Mouse (Mus musculus) ovary, postnatal 10 days (tissue): ENCODE measurements at regions not wholly inside any gene's neighbourhood (a gene's known extent, or its start where the extent isn't known, plus 50 kb on each side); places are given as distances from the start of the nearest gene placed in this dataset.

Experiments
- DNase-seq: peaks from one replicate; pipeline ENCODE4 v3.0.0; 2022; ENCODE audit warnings: low spot score

DNA sequence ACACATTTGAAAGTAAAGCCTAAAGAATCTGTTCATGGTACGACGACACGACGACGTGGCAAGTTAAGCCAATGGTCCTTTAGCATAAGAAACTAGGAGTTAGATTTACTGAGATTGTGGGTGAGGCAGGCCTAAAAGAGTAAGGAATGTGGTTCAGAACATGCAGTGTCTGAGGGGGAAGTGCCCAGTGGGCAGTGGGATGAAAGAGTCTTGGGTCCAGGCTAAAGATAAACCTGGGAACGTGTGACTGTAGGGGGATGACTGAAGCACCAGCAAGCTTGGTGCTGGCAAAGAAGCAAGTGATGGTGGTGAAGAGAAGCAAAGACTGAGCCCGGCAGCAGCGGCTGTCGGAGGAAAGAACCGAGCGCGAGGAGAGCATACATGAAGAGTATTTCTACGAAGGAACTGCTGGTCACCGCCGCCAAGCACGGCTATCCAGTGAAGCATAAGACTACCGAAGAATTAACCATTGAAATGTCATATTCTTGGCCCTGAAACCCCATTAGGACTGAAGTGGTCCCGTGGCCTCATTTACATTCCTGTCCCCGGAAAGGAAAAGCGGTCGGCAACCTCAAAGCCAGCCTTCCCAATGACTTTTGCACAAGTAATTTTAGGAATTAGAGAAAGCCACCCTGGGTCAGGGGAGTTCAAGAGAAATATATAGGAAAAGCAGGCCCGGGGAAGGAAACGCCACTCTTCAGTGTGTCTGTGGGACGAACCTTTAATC, 76.2 kb upstream of the Armc2 start:
- DNase-seq = no peak

GRCm38 (mm10) chr10:42093176-42093759, 75.0 kb upstream of the Armc2 start:
- DNase-seq = no peak

- DNase-seq = no peak
Measured at GRCm38 (mm10) chr10:42092500-42092899, 74.3 kb upstream of the Armc2 start.

DNA sequence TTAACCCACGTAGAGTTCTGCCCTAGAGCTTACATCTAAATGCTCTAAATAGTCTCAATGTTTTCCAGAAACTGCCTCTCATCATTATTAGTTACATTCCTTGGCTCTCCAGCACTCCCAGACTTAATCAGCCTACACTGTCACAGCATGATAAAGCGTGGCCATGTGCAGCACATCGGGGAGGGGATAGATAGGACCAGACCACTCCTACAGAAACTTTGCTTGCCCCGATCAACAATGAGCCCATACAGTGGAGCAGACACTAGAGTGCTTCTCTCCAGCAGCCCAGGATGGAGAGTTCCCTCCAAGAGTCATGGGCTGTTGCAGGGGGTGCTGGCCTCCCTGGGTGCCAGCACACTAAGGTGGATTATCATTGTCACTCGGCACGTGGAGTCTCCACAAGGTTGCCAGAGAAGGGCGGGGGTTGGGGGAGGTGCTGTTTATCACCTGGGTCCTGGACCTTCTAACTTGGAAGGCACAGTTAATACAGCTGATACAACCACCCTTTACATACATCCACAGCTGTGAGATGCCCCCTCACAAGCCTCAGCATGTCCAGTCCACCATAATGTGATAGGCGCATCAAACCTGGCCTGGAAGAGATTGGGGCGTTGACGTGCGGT, 73.4 kb upstream of the Armc2 start:
- DNase-seq = no peak

DNA sequence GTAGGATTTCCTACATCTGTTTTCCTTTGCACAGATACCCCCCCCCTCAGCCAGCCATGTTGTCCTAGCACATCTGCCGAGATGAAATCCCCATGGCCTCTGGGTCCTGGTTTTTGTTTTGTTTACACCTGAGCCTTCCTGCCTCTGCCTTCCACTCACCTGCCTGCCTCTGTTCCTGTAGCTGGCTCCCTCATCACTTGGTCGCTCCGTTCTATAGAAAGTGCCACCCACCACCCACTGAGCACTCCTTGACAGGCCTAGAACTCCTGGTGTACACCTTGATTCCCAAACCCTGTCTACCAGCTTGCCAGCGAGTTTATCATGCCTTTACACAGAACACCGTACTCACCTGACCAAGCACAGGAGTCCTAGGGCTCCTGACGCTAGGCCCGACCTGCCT, 72.6 kb upstream of the Armc2 start:
- no peak for DNase-seq

DNA sequence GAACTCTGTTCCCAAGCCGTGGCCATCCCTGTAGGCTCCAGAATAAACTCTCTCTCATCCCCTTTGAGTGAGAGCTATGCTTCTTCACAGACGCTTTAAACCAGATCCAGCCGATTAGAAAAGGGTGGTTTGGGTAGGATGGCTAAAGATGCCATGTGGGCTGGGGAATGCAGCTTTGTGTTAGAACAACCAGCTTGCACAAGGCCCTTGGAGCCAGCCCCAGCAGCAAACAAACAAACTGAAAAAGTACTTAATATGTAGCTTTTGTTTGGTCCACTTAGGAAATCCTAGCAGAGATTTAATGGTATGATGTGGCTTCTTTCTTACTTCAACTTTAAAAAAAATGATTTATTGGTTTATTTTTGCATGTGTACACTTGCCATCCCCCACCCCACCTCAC, 71.9 kb upstream of the Armc2 start:
- DNase-seq = no peak

DNA sequence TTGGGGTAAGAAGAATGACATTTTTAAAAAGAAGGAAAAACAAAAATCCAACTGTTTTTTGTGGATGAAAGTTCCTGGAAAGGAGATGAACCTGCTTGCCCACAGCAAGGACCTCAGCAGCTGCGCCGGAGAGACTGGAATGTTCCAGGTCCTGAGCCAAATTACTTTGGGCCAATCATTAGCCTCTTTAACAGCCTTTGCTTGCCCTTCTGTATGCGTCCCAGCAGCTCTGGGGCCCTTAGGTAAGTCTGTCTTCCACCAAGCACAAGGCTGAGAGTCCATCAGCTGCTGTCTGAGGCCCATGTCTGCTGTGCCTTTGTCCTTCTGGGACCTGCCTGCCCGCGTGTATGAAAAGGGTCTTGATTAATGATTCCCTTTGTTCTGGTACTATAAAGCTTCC, 71.4 kb upstream of the Armc2 start:
- no peak for DNase-seq

DNA sequence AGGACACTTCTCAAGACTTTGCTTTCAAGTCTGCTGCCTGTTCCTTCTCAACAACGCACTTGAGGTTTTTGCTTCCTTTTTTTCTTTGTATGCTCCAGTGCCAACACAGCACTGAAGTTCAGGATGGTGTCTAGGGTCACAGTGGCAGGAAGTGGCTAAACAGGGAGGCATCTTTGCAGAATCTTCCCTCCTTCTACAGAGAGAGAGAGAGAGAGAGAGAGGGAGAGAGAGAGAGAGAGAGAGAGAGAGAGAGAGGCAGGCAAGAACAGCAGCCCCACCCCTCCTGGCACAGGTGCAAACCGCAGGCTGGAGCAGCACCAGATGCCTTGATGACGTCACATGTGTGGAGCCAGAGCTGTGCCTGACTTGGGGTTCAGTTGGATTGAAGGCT, 71.0 kb upstream of the Armc2 start:
- DNase-seq = peak; percentile 35

DNA sequence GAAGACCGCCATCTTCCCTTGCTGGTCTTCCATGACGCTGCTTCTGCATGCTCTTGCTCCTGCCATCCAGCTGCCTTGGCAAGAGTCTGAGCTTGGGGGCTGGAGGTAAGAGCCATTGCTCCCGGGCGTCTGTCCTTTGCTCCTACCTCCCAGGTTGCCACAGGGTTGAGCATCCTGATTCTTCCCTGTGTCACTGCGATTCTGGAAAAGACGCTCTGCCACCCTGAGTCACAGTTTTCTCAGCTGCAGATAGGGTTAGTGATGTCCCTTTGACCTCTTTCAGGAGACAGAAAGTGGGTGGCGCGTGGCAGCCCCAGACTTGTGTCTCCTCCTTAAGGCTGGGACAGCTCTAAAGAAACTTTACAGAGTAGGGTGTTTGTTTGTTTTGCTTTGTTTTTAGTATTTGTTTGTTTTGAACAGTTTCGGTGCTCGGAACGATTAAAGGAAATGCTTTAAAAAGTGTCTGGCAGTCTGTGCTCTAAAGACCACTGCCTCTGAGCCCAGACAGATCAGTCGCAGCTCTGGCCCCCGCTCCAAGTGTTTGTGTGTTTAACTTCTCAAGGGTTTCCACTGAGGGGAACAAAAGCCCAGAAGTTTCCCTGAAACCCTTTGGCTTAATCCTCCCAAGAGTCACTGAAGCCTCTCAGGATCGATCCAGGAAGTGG, 70.5 kb upstream of the Armc2 start:
- DNase-seq = no peak

- no peak for DNase-seq
Measured at GRCm38 (mm10) chr10:42087906-42088305, 69.7 kb upstream of the Armc2 start.

DNA sequence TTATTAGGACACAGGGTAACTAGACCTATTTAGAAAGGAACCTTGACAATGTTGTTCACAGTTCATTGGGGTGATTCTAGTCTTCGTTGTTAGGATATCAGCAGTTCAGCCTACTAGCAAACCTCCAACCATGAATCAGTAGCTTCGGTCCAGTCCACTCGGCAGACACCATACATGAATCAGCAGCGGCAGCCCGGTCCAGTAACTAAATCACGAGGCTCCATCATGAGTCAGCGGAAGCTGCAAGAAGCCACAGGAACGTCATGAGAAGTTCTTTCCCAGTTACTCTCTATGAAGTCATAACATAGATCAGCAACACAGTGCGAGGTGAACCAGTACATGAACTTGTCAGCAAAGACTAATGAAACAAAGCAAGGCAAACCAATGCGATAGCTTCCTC, 68.4 kb upstream of the Armc2 start:
- DNase-seq = no peak

GRCm38 (mm10) chr10:42085295-42085694, 67.1 kb upstream of the Armc2 start:
- no peak for DNase-seq

- no peak for DNase-seq
Measured at GRCm38 (mm10) chr10:42082227-42082840, 64.1 kb upstream of the Armc2 start.

DNA sequence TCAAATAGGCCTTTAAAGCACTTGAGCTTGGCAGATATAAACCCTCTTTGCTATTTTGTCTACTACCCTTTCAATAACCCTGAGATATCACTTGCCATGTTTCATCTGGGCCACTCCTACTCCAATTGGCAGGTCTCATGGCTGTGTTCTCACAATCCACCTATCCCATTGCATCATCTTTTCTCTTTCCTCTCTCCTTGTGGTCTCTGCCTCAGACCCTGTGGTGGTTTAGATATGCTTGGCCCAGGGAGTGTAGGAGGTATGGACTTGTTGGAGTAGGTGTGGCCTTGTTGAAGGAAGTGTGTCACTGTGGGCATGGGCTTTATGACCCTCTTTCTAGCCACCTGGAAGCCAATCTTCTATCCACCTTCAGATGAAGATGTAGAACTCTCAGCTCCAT, 61.5 kb upstream of the Armc2 start:
- DNase-seq = no peak

DNA sequence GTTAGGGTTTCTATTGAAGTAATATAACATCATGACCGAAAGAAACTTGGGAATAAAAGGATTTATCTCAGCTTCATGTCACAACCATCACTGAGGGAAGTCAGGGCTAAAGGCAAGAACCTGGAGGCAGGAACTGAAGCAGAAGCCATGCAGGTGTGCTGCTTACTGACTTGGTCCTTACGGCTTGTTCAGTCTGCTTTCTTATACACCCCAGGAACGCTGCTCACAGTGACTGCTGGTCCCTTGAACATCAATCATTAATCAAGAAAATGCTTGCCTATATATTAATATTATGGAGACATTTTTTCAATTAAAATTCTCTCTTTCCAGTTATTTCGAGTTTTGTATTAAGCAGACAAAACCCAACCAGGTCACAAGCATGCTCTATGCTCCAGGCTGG, 58.5 kb upstream of the Armc2 start:
- no peak for DNase-seq

DNA sequence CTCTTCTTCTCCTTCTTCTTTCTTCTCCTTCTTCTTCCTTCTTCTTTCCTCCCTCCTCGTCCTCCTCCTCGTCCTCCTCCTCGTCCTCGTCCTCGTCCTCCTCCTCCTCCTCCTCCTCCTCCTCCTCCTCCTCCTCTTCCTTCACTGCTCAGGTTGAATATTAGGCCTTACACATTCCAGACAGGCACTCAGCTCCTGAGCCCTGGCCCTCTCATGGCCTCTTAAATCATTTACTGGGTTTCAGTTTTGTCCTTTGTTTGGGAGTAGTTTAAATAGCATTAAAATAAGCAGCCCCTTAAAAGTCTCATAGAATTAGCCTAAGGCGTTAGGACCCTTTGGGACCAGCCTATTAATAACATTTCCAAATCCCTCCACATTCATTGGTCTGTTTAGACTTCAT, 57.3 kb upstream of the Armc2 start:
- no peak for DNase-seq

DNA sequence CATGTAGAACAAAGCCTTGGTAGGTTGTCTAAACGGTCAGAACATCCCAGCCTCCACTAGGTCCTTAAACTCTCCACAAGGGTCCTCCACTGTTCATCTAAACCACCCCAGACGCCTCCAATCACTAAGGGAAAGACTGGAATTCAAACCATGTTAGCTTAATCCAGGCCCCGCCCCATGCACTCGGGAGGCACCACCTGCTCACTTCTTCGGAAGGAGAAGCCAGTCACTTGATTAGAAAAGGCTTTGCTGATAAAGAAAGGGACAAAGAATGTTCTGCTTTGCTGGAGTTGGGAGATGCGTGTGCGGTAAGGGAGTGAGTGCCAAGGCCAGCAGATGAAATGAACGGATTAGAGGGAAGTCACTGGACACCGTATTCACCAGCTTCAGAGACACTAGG, 54.5 kb upstream of the Armc2 start:
- DNase-seq = no peak

GRCm38 (mm10) chr10:42072131-42072530, 53.9 kb upstream of the Armc2 start:
- DNase-seq = no peak

- no peak for DNase-seq
Measured at GRCm38 (mm10) chr10:42071404-42072024, 53.3 kb upstream of the Armc2 start.

- no peak for DNase-seq
Measured at GRCm38 (mm10) chr10:42070611-42071403, 52.6 kb upstream of the Armc2 start.

DNA sequence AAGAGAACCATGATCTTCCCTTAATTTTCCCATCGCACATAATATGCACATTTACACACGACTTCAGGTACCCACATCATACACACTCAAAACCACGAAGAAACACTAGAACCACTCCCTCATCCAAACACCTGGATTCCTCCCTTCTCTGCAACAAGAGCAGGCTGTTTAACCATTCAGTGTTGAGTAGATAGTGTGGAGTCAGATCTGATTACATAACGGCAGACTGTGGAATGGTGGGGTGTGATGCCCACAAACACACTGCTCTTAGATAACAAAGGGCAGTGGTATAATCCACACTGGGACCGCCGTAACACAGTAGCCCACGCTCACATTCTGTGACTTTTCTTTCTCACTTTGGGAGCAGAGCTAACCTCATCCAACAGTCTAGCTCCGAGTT, 51.5 kb upstream of the Armc2 start:
- no peak for DNase-seq
